Mouse (Mus musculus): ENCODE data around the gene Prim1.
"Not testable (repeated sequence)": the region's sequence is repeated elsewhere in the genome, so short reads cannot be mapped to it uniquely, and the experiment has no call there.

The Prim1 gene

GRCm38 (mm10) chr10:128037921-128038320, 23.0 kb downstream of the Prim1 start:
- no peak for DNase-seq (ENCODE audit: low spot score in 2 of 2)

DNA sequence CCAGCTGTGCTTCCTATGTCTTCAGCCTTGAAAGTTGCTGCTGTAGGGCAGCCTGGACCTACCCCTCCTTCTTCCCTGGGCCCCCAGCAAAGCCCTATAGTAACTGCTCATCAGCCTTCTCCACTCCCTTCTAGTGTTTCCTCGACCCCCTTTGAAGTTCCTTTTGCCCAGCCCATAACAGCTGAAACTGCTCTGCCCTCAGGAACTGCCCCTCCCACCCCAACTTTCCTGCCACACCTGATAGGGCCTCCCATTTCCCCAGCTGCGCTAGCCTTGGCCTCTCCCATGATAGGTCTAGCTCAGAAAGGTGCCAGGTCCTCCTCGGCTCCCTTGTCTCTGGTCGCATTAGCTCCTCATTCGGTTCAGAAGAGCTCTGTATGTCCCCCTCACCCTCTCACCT, 24.2 kb downstream of the Prim1 start:
- no peak for DNase-seq (ENCODE audit: low spot score in 2 of 2)

DNA sequence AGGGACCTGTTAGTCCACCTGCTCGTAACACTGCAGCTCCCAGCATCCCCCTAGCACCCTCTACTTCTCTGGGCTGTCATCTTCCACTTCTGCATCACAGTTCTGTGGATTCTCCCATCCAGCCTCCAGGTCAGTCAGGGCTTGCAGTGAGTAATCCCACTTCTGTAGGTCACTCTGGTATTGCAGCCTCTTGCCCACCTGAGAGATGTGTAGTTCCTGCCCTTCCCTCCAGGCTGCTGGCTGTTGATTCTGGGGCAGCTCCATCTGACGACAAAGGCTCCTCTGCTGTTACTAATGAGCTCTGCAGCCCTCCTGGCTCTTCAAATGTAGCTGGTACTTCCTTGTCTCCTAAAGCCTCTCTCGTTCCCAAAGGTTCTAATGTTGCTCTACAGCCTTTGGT, 24.9 kb downstream of the Prim1 start:
- DNase-seq (ENCODE audit: low spot score in 2 of 2) = no peak

DNA sequence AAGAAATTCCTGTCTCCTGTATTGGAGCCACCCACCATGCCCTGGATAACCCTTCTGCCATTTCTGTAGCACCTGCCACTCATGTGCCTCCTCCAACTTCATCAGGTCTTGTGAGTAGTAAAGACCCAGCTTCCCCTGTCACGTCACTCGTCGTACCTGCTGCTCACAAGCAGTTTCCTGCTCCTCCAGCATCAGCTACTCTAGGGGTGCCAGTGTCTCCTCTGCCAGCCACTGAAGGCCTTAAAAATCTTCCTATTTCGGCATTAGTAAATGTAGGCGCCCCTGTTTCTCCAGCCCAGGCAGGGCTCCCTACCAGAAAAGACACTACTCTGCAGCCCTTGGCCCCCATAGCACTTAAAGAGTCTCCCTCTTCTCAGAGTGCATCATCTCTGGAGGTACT, 25.3 kb downstream of the Prim1 start:
- DNase-seq (ENCODE audit: low spot score in 2 of 2) = no peak

GRCm38 (mm10) chr10:128041636-128042035, 26.7 kb downstream of the Prim1 start:
- DNase-seq (ENCODE audit: low spot score in 2 of 2) = no peak

DNA sequence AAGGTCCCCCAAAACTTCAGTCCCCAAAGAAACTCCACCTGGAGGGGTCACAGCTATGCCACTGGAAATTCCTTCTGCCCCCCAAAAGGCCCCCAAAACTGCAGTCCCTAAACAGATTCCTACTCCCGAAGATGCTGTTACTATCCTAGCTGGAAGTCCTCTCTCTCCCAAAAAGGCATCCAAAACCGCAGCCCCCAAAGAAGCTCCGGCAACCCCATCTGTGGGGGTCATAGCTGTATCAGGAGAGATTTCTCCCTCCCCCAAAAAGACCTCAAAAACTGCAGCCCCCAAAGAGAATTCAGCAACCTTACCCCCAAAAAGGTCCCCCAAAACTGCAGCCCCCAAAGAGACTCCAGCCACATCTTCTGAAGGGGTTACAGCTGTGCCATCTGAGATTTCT, 27.5 kb downstream of the Prim1 start:
- DNase-seq (ENCODE audit: low spot score in 2 of 2) = no peak

DNA sequence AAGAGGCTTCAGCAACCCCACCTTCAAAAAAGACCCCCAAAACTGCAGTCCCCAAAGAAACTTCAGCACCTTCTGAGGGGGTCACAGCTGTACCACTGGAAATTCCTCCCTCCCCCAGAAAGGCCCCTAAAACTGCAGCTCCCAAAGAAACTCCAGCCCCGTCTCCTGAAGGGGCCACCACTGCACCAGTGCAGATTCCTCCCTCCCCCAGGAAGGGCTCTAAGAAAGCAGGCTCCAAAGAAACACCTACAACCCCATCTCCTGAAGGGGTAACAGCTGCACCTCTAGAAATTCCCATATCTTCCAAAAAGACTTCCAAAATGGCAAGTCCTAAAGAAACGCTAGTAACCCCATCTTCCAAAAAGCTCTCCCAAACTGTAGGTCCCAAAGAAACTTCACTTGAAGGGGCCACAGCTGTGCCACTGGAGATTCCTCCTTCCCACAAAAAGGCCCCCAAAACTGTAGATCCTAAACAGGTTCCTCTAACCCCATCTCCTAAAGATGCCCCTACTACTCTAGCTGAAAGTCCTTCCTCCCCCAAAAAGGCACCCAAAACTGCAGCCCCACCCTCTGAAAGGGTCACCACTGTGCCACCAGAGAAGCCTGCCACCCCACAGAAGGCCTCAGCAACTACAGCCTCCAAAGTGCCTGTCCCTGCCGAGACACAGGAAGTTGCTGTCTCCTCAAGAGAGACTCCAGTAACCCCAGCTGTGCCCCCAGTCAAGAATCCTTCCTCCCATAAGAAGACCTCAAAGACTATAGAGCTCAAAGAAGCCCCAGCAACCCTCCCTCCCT, 28.3 kb downstream of the Prim1 start:
- DNase-seq (ENCODE audit: low spot score in 2 of 2) = no peak

DNA sequence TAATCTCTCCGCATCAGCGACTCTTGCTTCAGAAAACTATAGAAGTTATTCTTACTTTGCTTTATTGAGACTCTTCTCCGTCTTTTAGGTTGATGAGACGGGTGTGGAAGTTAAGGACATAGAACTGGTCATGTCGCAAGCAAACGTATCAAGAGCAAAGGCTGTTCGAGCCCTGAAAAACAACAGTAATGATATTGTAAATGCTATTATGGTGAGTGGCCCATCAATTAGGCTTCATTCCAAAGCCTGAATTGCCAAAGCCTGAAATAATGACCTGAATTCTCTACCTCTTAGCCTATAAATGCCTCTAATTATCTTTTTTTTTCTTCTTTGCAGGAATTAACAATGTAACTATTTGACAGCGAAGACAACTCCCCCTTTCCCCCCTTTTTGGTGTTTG, 33.2 kb downstream of the Prim1 start:
- no peak for DNase-seq (ENCODE audit: low spot score in 2 of 2)

DNA sequence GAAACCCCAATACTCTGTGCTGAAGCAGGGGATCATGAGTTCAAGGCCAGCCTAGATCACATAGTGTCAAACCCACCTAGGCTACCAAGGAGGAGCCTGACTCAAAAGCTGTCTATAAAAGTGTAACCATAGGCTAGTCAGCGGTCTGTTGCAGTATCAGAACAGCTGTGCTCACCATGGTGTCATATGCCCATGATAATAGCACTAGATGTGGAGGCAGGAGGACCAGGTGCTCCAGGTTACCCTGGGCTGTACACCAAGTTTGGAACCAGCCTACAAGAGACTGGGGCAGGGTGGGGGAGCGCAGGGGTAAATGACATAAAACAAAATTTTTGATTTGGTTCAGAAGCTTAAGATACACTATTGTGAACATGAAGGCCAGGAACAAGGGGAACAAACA, 34.8 kb downstream of the Prim1 start:
- no peak for DNase-seq (ENCODE audit: low spot score in 2 of 2)

GRCm38 (mm10) chr10:128050355-128050754, 35.4 kb downstream of the Prim1 start:
- no peak for DNase-seq (ENCODE audit: low spot score in 2 of 2)

DNA sequence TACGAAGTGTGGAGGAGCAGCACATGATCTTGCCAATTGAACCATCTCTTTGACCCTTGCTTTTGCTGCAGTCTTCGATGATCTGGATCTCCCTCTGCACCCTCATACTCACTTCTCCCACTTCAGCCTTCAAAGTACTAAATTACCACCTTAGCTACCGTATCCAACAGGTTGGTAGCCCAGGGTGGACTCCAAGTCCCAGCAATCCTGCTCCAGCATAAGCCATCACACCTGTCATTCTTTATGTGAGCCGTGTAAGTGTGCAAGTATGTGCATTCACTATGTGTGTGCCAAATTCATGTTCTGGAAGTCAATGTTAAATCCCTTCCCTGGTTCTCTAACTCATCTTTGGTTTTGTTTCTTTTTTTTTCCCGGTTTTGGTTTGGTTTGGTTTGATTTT, 36.6 kb downstream of the Prim1 start:
- no peak for DNase-seq (ENCODE audit: low spot score in 2 of 2)

GRCm38 (mm10) chr10:128052136-128052535, 37.2 kb downstream of the Prim1 start:
- DNase-seq (ENCODE audit: low spot score in 2 of 2) = not testable (repeated sequence)

DNA sequence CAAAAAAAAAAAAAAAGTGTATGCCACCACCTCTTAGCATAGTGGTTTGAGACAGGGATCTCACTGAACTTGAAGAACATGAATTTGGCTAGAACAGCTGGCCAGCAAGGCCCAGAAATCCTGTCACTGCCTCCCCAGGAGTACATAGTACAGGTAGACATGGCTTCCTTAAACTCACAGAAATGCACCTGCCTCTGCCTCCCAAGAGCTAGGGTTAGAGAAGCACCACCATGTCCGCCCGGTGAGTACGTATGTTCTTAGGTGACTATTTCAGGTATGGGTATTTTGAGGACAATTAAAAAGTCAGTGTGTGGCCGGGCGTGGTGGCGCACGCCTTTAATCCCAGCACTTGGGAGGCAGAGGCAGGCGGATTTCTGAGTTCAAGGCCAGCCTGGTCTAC, 38.0 kb downstream of the Prim1 start:
- DNase-seq (ENCODE audit: low spot score in 2 of 2) = no peak

DNA sequence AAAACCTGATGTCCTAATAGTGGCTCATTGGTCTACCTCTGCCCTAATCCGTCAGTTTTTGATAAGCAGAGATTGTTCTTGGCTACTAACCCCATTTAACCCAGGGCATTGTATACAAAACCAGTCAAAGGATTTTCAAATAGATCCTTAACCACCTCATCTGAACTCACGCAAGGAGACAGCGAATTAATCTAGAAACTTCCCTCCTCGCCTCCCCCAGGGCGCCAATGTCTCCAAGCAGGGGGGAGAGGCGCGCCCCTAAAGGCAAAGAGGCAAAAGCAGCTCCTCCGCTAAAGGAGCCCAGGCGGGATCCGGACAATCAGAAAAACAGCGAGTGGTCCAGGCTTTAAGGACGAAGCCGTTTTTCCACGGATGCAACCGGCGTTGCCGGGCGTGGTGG, 43.2 kb downstream of the Prim1 start:
- peak in 1 of 2 experiments; percentile 28 for DNase-seq (ENCODE audit: low spot score in 2 of 2)

- peak; percentile 93 to 95 for DNase-seq (ENCODE audit: low spot score in 2 of 2)
These were observed 43.7 kb downstream of the Prim1 start, which contains the start of gene Ptges3 for GRCm38 (mm10) chr10:128058601-128059151. Gene Ptges3, plus strand, starts transcription at chr10:128058954.

- peak in 1 of 2 experiments; percentile 24 for DNase-seq (ENCODE audit: low spot score in 2 of 2)
These were observed 44.4 kb downstream of the Prim1 start for GRCm38 (mm10) chr10:128059207-128059981.

- no peak for DNase-seq (ENCODE audit: low spot score in 2 of 2)
These were observed 46.1 kb downstream of the Prim1 start for GRCm38 (mm10) chr10:128061109-128061508.

GRCm38 (mm10) chr10:128062221-128062989, 47.4 kb downstream of the Prim1 start:
- DNase-seq (ENCODE audit: low spot score in 2 of 2) = no peak

DNA sequence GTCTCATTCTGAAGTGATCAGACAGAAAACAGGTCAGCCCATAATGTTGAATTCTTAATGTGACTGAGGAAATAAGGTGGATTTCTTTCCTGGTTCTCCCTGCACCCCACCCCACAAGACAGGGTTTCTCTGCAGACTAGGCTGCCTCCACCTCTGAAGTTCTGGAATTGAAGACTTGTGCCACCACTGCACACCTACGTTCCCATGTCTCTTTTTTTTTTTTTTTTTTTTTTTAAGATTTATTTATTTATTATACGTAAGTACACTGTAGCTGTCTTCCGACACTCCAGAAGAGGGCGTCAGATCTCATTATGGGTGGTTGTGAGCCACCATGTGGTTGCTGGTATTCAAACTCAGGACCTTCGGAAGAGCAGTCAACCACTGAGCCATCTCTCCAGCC, 51.1 kb downstream of the Prim1 start:
- no peak for DNase-seq (ENCODE audit: low spot score in 2 of 2)

DNA sequence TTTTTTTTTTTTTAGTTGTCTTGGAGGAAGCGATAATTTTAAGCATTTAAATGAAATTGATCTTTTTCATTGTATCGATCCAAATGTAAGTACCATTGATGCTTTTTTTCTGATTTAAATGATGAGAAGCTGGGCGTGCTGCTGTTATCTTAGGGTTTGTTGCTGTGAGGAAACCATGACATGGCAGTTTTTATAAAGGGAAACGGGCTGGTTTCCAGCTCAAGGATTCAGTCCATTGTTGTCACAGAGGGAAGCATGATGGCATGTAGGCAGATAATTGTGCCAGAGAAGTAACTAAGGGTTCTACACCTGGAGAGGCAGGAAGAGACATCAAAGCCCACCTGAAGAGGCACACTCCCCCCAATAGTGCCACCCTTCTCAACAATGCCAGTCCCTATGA, 54.2 kb downstream of the Prim1 start:
- DNase-seq (ENCODE audit: low spot score in 2 of 2) = no peak

DNA sequence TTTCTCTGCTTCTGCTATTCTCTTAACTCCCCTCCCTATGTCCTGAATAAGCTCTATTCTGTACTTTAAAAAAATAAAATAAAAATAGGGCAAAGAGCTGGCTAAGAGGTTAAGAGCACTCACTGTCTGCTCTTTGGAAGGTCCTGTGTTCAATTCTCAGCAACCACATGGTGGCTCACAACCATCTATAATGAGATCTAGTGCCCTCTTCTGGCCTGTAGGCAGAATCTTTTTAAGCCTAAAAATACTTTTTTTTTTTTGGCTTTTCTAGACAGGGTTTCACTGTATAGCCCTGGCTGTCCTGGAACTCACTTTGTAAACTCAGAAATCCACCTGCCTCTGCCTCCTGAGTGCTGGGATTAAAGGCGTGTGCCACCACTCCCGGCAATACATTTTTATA, 55.5 kb downstream of the Prim1 start:
- not testable (repeated sequence) for DNase-seq (ENCODE audit: low spot score in 2 of 2)

DNA sequence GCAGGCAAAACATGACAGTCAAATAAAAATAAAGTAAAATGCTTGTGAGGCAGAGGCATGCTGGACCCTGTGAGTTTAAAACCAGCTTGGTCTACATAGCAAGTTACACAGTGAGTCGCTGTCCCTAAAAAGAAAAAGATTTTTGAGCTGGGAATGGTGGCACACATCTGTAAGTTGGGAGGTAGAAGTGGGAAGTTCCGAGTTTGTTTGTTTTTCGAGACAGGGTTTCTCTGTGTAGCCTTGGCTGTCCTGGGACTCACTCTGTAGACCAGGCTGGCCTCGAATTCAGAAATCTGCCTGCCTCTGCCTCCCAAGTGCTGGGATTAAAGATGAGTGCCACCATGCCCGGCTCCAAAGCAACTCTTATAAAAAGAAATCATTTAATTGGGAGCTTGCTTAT, 63.3 kb downstream of the Prim1 start:
- DNase-seq (ENCODE audit: low spot score in 2 of 2) = not testable (repeated sequence)

Measured in right cerebral cortex, postnatal 36 days (tissue).